Mouse (Mus musculus): Measurements from ENCODE around the gene Rbms3. TPM values are rescaled to one million over a fixed set of nuclear protein-coding genes. Genes with fewer than 3 reads are reported as not detected.

The Rbms3 gene
- polyA plus RNA-seq, 1 experiment: 16.5 TPM

DNA sequence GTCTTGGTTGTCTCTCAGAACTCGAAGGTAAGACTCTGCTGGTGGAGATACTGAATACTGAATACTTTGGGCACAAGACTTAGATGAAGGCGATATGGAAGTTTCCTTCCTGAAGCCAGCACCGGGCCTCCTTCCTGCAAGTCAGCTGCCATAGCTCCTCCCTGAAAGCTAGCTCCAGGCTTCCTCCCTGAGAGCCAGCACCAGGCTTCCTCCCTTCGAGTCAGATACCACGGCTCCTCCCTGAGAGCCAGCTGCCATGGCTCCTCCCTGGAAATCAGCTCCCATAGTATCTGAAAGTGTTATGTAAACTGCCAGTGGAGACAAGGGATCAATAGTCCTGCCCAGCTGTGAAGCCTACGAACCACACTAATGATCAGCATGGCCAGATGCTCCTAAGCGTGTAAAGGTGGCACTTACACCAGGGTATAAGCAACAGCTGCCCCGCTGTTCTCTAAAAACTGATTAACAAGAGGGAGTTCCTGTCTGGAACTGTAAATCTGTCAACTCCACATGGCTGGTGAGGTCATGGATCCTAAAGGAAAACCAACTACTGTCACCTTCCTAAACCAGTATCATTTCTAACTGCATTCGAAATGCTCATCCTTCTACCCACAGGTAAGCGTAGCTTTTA lies 867.2 kb downstream of the Rbms3 start:
- H3K4me3 ChIP-seq (ENCODE audit: insufficient read depth, low read depth, low read length): no peak overlapping the region
- H3K4me1 ChIP-seq (ENCODE audit: control insufficient read depth, insufficient read depth, low read length): peaks cover 4% of the 10 kb centered on the region; the same call in 1 of the 2 replicates
- no peaks in the 10 kb centered on the region for H3K36me3 ChIP-seq (ENCODE audit: control insufficient read depth, insufficient read depth, low read length)
- TF ChIP-seq POLR2A (IDR thresholded peaks at IDR 0.05; ENCODE audit: low read depth, low read length) (no peak), CTCF (conservative IDR thresholded peaks at IDR 0.05; ENCODE audit: insufficient read depth, insufficient read length, low read depth, low read length) (no peak)
- peak; percentile 40 for DNase-seq
- no peaks in the 10 kb centered on the region for H3K27me3 ChIP-seq (replicated peaks; ENCODE audit: control insufficient read depth, insufficient read depth, low read length)
- WGBS: 32% methylated on average over 10 of the region's 10 CpGs
- peak overlapping the region; percentile 37; the same call in 1 of the 2 replicates for H3K27ac ChIP-seq (ENCODE audit: insufficient read depth, low read depth, low read length)

DNA sequence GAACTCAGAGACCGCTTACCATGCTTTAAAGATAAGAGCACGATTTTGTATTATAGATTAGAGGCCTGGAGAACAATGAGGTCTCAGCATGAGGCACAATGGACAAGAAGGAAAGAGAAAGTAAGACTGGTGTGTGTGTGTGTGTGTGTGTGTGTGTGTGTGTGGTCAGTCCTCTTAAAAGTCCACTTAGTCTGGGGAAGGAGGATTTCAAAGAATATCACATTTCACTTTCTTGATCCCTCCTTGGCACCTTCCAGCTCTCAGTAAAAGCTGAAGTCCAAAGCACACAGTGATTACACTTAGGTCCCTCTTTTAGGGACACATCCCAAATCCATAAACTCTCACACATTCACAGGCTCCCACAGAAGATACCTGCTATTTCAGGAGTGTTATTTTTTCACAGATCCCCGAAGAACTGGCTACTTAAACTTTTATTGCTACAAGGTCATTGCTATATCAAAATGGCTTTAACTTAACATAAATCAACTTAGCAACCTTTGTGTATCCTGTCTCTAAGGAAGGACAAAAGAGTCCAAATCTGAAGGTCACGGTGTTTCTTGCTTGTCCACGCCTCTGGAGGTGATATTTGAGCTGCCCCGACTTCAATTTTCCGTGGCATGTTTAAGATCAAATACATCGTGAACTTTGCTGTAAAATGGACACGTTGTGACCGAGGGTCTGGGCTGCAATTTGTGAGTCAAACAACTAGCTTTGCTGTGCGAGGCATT lies 880.7 kb downstream of the Rbms3 start:
- Histone ChIP-seq H3K4me1 (ENCODE audit: control insufficient read depth, insufficient read depth, low read length) (no peaks in the 10 kb centered on the region), H3K27ac (ENCODE audit: insufficient read depth, low read depth, low read length) (no peak overlapping the region), H3K36me3 (ENCODE audit: control insufficient read depth, insufficient read depth, low read length) (no peaks in the 10 kb centered on the region), H3K27me3 (replicated peaks; ENCODE audit: control insufficient read depth, insufficient read depth, low read length) (no peaks in the 10 kb centered on the region), H3K4me3 (ENCODE audit: insufficient read depth, low read depth, low read length) (no peak overlapping the region)
- WGBS: 41% methylated on average over 11 of the region's 11 CpGs
- no peak for TF ChIP-seq POLR2A (IDR thresholded peaks at IDR 0.05; ENCODE audit: low read depth, low read length)
- TF ChIP-seq CTCF (conservative IDR thresholded peaks at IDR 0.05; ENCODE audit: insufficient read depth, insufficient read length, low read depth, low read length): no peak
- DNase-seq: no peak

GRCm38 (mm10) chr9:116748346-116748745 lies 881.4 kb downstream of the Rbms3 start:
- H3K4me3 ChIP-seq (ENCODE audit: insufficient read depth, low read depth, low read length): no peak overlapping the region
- TF ChIP-seq POLR2A (IDR thresholded peaks at IDR 0.05; ENCODE audit: low read depth, low read length) (no peak), CTCF (conservative IDR thresholded peaks at IDR 0.05; ENCODE audit: insufficient read depth, insufficient read length, low read depth, low read length) (no peak)
- H3K27ac ChIP-seq (ENCODE audit: insufficient read depth, low read depth, low read length): no peak overlapping the region
- H3K36me3 ChIP-seq (ENCODE audit: control insufficient read depth, insufficient read depth, low read length): no peaks in the 10 kb centered on the region
- 79% methylated on average over 4 of the region's 4 CpGs for WGBS
- no peaks in the 10 kb centered on the region for H3K4me1 ChIP-seq (ENCODE audit: control insufficient read depth, insufficient read depth, low read length)
- no peak for DNase-seq
- no peaks in the 10 kb centered on the region for H3K27me3 ChIP-seq (replicated peaks; ENCODE audit: control insufficient read depth, insufficient read depth, low read length)

DNA sequence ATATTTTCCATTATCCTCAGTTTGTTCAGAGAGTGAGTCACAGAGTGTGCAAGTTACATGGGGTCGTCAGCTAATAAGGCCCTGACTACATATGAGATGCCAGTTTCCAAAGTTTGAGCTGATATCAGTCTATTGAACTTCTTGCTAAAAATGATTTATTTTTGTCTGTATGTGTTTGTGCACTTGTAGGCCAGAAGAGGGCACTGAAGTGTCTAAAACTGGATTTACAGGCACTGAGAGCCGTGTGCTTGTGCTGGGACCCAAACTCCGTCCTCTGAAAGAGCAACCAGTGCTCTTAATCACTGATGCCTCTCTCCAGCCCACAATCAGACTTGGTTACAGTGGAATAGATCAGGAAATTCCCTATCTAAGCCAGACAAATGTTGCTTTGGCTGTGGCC lies 882.8 kb downstream of the Rbms3 start:
- H3K36me3 ChIP-seq (ENCODE audit: control insufficient read depth, insufficient read depth, low read length): no peaks in the 10 kb centered on the region
- no peak overlapping the region for H3K27ac ChIP-seq (ENCODE audit: insufficient read depth, low read depth, low read length)
- H3K4me3 ChIP-seq (ENCODE audit: insufficient read depth, low read depth, low read length): no peak overlapping the region
- H3K27me3 ChIP-seq (replicated peaks; ENCODE audit: control insufficient read depth, insufficient read depth, low read length): no peaks in the 10 kb centered on the region
- DNase-seq: no peak
- no peak for TF ChIP-seq POLR2A (IDR thresholded peaks at IDR 0.05; ENCODE audit: low read depth, low read length)
- TF ChIP-seq CTCF (conservative IDR thresholded peaks at IDR 0.05; ENCODE audit: insufficient read depth, insufficient read length, low read depth, low read length): 0 out of 2 replicates have a peak, but pooled peaks have one; percentile 30
- 90% methylated on average over 3 of the region's 3 CpGs for WGBS
- no peaks in the 10 kb centered on the region for H3K4me1 ChIP-seq (ENCODE audit: control insufficient read depth, insufficient read depth, low read length)

DNA sequence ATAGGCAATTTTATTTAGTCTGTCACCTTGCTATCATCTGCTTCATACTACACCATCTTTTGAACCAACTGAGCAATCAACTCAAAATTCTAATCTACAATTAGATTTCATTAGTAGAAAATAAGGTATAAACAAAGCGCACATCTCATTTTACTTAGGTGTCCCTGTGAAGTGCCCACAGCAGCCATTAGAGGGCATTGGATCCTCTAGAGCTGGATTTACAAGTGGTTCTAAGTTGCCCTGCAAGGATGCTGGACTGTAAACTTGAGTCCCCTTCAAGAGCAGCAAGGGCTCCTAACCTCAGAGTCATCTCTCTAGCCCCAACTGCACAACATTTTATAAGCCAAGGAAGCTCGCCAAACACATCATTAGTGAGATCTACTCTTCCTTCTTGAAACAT lies 891.9 kb downstream of the Rbms3 start:
- peak; percentile 8 for DNase-seq
- 78% methylated on average over 2 of the region's 2 CpGs for WGBS
- no peak overlapping the region for H3K4me3 ChIP-seq (ENCODE audit: insufficient read depth, low read depth, low read length)
- no peaks in the 10 kb centered on the region for H3K36me3 ChIP-seq (ENCODE audit: control insufficient read depth, insufficient read depth, low read length)
- no peak overlapping the region for H3K27ac ChIP-seq (ENCODE audit: insufficient read depth, low read depth, low read length)
- no peaks in the 10 kb centered on the region for H3K27me3 ChIP-seq (replicated peaks; ENCODE audit: control insufficient read depth, insufficient read depth, low read length)
- TF ChIP-seq POLR2A (IDR thresholded peaks at IDR 0.05; ENCODE audit: low read depth, low read length): no peak
- TF ChIP-seq CTCF (conservative IDR thresholded peaks at IDR 0.05; ENCODE audit: insufficient read depth, insufficient read length, low read depth, low read length): no peak
- H3K4me1 ChIP-seq (ENCODE audit: control insufficient read depth, insufficient read depth, low read length): no peaks in the 10 kb centered on the region

DNA sequence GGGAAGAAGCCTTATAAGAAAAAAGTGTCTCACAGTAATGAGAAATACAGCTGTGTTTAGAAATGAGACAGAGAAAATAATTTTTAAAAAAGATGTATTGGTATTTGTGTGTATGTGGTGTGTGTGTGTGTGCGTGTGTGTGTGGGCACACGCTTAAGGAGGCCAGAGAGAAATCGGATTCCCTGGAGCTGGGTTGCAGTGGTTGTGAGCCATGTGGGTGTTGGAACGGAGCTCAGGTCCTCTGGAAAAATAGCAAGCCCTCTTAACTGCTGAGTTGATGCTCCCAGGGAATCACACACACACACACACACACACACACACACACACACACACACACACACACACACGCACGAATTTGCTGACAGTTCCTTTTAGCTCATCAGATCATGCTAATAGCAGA lies 900.5 kb downstream of the Rbms3 start:
- no peak overlapping the region for H3K27ac ChIP-seq (ENCODE audit: insufficient read depth, low read depth, low read length)
- no peak for TF ChIP-seq CTCF (conservative IDR thresholded peaks at IDR 0.05; ENCODE audit: insufficient read depth, insufficient read length, low read depth, low read length)
- TF ChIP-seq POLR2A (IDR thresholded peaks at IDR 0.05; ENCODE audit: low read depth, low read length): no peak
- no peaks in the 10 kb centered on the region for H3K27me3 ChIP-seq (replicated peaks; ENCODE audit: control insufficient read depth, insufficient read depth, low read length)
- H3K4me1 ChIP-seq (ENCODE audit: control insufficient read depth, insufficient read depth, low read length): no peaks in the 10 kb centered on the region
- H3K4me3 ChIP-seq (ENCODE audit: insufficient read depth, low read depth, low read length): no peak overlapping the region
- WGBS: 76% methylated on average over 6 of the region's 6 CpGs
- no peaks in the 10 kb centered on the region for H3K36me3 ChIP-seq (ENCODE audit: control insufficient read depth, insufficient read depth, low read length)
- DNase-seq: no peak

DNA sequence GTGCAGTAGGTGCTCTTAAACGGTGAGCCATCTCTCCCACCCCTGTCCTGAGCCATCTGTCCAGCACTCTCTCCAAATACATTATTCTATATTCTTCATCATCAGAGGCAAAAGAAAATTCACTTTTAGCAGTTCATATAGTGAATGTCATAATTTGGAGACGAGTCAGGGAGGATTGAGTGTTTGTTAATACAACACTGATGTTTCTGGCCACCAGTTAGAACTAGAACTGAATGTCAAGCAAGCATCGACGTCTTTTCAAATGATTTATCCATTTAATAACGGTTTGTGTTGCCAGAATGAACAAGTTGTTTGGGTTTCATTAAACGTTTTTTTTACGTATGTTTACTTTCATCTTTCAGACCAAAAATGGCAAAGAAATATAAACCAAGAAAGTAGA lies 901.1 kb downstream of the Rbms3 start:
- no peak overlapping the region for H3K4me3 ChIP-seq (ENCODE audit: insufficient read depth, low read depth, low read length)
- H3K27ac ChIP-seq (ENCODE audit: insufficient read depth, low read depth, low read length): no peak overlapping the region
- H3K27me3 ChIP-seq (replicated peaks; ENCODE audit: control insufficient read depth, insufficient read depth, low read length): no peaks in the 10 kb centered on the region
- no peaks in the 10 kb centered on the region for H3K36me3 ChIP-seq (ENCODE audit: control insufficient read depth, insufficient read depth, low read length)
- TF ChIP-seq POLR2A (IDR thresholded peaks at IDR 0.05; ENCODE audit: low read depth, low read length) (no peak), CTCF (conservative IDR thresholded peaks at IDR 0.05; ENCODE audit: insufficient read depth, insufficient read length, low read depth, low read length) (no peak)
- H3K4me1 ChIP-seq (ENCODE audit: control insufficient read depth, insufficient read depth, low read length): no peaks in the 10 kb centered on the region
- DNase-seq: no peak
- WGBS: 68% methylated on average over 7 of the region's 7 CpGs
